Mouse (Mus musculus) duodenum, adult 2 months (tissue): ENCODE results near the gene Ugt2b5. TPM values are rescaled to one million over a fixed set of nuclear protein-coding genes. Genes with fewer than 3 reads are reported as not detected.

Experiments
- polyA plus RNA-seq: library from polyadenylated mRNA; depleted of rRNA; stranded (reverse); fragments of >200 nt; gene quantifications from 2 replicates; pipeline ENCODE4 v1.2.3, GENCODE M21; 2012; ENCODE audit warnings: low replicate concordance; rRNA removed

Ugt2b5 gene
- polyA plus RNA-seq, result 1.8 and 9.6 TPM in 2 replicates

GRCm38 (mm10) chr5:87140196-87140595 lies at the start of gene Ugt2b5:
Ugt2b5 (minus strand) TSS chr5:87140318.

GRCm38 (mm10) chr5:87092346-87093027 lies 47.6 kb downstream of the Ugt2b5 start, which contains the start of gene Ugt2b36:
Ugt2b36 (minus strand) TSS chr5:87092555.

Other genes with a start within 250 kb of the Ugt2b5 start
- gene Ugt2b34, start 233.4 kb downstream of the Ugt2b5 start, polyA plus RNA-seq, result 19.6 and 34.6 TPM in 2 replicates
- not detected in 2 replicates for gene Ugt2b1, start 213.8 kb downstream of the Ugt2b5 start, polyA plus RNA-seq
- gene Ugt2b35, start 139.5 kb downstream of the Ugt2b5 start, polyA plus RNA-seq, result 0.55 and 2.4 TPM in 2 replicates
- gene Ugt2b36, start 47.8 kb downstream of the Ugt2b5 start, polyA plus RNA-seq, result 1.1 and 1.6 TPM in 2 replicates
- gene Ugt2b37, start 114.5 kb upstream of the Ugt2b5 start, polyA plus RNA-seq, result not detected in 2 replicates
- gene Ugt2a3, start 196.9 kb upstream of the Ugt2b5 start, polyA plus RNA-seq, result 7.1 and 12.0 TPM in 2 replicates